Mouse (Mus musculus) testis, adult 2 months (tissue): ENCODE measurements around the gene 4921517D22Rik. TPM values are rescaled to one million over a fixed set of nuclear protein-coding genes. Genes with fewer than 3 reads are reported as not detected.

Source experiments
- H3K27ac ChIP-seq: fragments of 200-500 bp; 2 replicates; pipeline ENCODE4 v1.5.1; 2012; ENCODE audit warnings: low read depth, low read length; ENCODE audit not compliant: control insufficient read depth, insufficient read depth
- H3K27me3 ChIP-seq: fragments of 200-500 bp; 2 replicates; pipeline ENCODE4 v1.6.1; 2012; ENCODE audit warnings: mild to moderate bottlenecking, low read length, moderate library complexity; ENCODE audit not compliant: control insufficient read depth, insufficient read depth
- H3K36me3 ChIP-seq: fragments of 200-500 bp; 2 replicates; pipeline ENCODE4 v1.6.1; 2012; ENCODE audit warnings: mild to moderate bottlenecking, low read length; ENCODE audit not compliant: control insufficient read depth, insufficient read depth
- H3K4me1 ChIP-seq: fragments of 200-500 bp; 2 replicates; pipeline ENCODE4 v1.6.1; 2012; ENCODE audit warnings: low read length; ENCODE audit not compliant: control insufficient read depth, insufficient read depth
- H3K4me3 ChIP-seq: fragments of 200-500 bp; 2 replicates; pipeline ENCODE4 v1.5.1; 2012; ENCODE audit warnings: low read depth, mild to moderate bottlenecking, low read length, moderate library complexity, mixed read lengths; ENCODE audit not compliant: control insufficient read depth
- CTCF ChIP-seq: fragments of 200-500 bp; IDR thresholded peaks from 2 replicates; pipeline ENCODE4 v1.5.1; 2012; ENCODE audit warnings: low read depth, mild to moderate bottlenecking, inconsistent platforms, low read length, moderate library complexity; ENCODE audit not compliant: control insufficient read depth, insufficient read depth, insufficient replicate concordance
- POLR2A ChIP-seq: fragments of 200-500 bp; IDR thresholded peaks from 2 replicates; pipeline ENCODE4 v1.6.1; 2012; ENCODE audit warnings: low read depth, mild to moderate bottlenecking, inconsistent platforms, low read length, moderate library complexity; ENCODE audit not compliant: control insufficient read depth
- polyA plus RNA-seq: library from polyadenylated mRNA; depleted of rRNA; stranded (reverse); fragments of >200 nt; gene quantifications from 2 replicates; pipeline ENCODE4 v1.2.3, GENCODE M21; 2012

The 4921517D22Rik gene
- polyA plus RNA-seq, 1 experiment = 24.2 TPM

DNA sequence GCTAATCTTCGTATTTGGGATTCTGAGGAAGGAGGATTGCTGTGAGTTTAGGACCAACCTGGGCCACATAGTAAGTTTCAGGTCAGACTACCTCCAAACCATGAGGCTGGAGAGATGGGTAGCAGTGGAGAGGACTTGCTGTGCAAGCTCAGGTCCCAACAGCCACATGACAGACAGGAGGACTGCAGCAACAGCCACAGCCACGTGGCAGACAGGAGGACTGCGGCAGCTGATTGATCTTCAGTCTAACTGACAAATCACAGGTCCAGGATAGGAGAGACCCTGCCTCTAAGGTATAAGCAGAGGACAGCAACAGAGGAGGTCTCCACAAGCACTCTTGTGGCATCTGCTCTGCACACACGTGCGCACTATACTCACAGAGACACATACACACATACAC is 36.1 kb downstream of the 4921517D22Rik start:
- Histone ChIP-seq H3K27me3 (no peaks in the 10 kb centered on the region), H3K4me3 (no peak overlapping the region), H3K36me3 (no peaks in the 10 kb centered on the region), H3K27ac (no peak overlapping the region), H3K4me1 (peaks cover 4% of the 10 kb centered on the region)
- TF ChIP-seq CTCF (no peak), POLR2A (no peak)

DNA sequence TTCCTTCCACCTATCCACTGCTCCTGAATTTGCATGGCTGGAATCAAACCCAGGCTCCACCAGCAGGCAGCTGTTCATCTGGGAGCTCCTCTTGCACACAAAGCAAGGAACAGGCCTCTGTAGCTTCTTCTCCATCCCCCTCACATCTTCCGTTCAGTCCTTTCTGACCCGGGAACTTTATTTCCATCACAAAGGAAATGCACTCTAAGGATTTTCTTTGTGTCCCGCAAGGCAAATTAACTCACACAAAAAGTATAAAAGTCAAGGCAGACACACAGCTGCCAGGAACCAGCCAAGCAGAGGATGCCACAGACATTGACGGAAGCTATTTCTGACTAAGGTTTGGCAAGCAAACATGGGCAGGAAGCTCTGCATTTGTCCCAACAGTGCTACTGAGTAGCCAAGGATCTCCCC is 36.9 kb downstream of the 4921517D22Rik start:
- peaks cover 4% of the 10 kb centered on the region for H3K4me1 ChIP-seq
- no peaks in the 10 kb centered on the region for H3K27me3 ChIP-seq
- no peak overlapping the region for H3K4me3 ChIP-seq
- H3K27ac ChIP-seq = no peak overlapping the region
- no peak for TF ChIP-seq CTCF
- TF ChIP-seq POLR2A = no peak
- H3K36me3 ChIP-seq = no peaks in the 10 kb centered on the region

DNA sequence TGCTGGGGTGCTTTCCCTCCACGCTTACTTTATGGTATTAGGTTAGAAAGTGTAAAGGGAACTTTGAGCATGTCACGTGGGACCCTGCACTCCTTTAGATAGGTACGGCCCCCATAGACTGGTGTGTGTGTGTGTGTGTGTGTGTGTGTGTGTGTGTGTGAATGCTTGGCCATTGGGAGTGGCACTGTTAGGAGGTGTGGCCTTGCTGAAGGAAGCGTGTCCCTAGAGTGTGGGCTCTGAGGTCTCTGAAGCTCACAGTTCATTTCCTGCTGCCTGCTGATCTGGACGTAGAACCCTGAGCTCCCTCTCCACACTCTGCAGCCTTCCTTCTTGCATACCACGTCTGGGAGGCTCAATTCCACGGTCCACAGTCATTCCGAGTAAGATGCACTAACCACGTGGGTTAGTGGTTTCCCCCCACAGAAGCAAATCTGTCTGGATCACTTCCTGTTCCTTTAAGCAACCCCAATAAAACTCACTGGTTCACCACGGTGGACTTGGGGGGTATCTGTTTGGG is 37.5 kb downstream of the 4921517D22Rik start:
- TF ChIP-seq POLR2A (no peak), CTCF (no peak)

DNA sequence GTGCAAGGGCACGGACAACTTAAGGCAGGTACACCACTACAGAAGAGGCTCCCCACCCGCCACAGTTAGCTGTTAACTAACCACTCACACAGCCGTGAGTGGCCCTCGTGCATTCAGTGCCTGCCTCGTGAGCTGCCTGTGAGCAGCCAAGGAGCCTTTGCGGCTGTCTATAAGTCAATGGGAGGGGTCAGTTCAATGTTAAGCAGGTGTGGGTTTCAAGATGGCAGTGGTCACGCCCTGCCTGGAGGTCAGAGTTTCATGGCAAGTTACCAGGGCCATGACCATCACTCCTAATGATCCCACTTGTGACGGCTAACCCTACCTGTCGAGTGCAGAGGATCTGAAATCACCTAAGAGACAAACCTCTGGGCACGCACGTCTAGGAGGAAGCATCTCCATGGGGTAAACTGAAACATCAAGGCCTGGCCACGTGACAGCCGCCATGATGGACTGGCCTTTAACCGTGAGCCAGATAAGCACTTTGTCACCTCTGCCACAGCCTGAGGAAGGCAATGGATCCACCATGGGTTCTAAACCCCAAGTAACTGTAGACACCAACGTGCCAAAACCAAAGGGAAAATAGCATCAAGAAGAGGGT is 38.1 kb downstream of the 4921517D22Rik start:
- no peak overlapping the region for H3K27ac ChIP-seq
- TF ChIP-seq CTCF (no peak), POLR2A (no peak)
- peaks cover 4% of the 10 kb centered on the region for H3K4me1 ChIP-seq

More for the DNA sequence above, 37.5 kb downstream of the 4921517D22Rik start:
- H3K36me3 ChIP-seq = no peaks in the 10 kb centered on the region
- no peak overlapping the region for H3K27ac ChIP-seq
- H3K4me3 ChIP-seq = no peak overlapping the region
- no peaks in the 10 kb centered on the region for H3K27me3 ChIP-seq
- peaks cover 4% of the 10 kb centered on the region for H3K4me1 ChIP-seq

DNA sequence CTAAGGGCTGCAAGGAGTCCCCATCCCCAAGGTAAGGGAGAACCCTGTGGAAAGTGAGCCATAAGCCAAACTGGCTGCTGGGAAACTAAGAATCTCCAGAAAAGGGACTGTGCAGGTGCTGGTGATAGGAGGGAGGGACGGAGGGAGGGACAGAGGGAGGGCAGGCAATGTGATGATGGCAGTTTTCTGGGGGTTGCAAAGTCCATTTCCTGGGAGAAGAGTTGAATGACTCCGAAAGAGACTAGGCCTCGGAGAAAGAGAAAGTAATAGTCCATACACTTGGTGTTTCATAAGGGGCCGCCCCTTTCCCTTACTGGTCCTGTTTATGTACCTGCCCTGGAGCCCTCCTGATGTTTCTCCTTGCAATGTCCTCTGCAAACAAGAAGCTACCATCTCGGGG is 39.4 kb downstream of the 4921517D22Rik start:
- H3K4me1 ChIP-seq = peaks cover 4% of the 10 kb centered on the region
- no peak for TF ChIP-seq CTCF
- no peak for TF ChIP-seq POLR2A
- H3K4me3 ChIP-seq = no peak overlapping the region
- H3K27me3 ChIP-seq = no peaks in the 10 kb centered on the region
- no peak overlapping the region for H3K27ac ChIP-seq
- H3K36me3 ChIP-seq = no peaks in the 10 kb centered on the region

More for the DNA sequence above, 38.1 kb downstream of the 4921517D22Rik start:
- H3K27me3 ChIP-seq = no peaks in the 10 kb centered on the region
- no peak overlapping the region for H3K4me3 ChIP-seq
- H3K36me3 ChIP-seq = no peaks in the 10 kb centered on the region

DNA sequence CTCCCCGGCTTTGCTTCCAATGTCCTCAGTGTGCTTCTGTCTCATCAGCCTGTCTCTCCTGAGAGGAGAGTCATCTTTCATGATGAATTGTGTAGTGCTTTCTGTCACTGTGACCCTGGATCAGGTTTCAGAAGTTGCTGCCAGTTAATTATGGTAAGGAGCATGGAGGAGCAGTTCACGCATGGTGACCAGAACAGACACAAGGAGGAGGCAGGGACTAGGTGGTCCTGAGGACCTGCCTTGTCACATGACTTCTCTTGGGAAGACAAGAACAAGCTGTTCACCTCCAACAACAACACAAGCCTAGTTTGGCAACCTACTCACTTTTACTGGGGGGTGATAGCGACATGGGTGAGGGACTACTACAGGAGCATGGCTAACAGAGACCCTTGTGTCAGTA is 40.8 kb downstream of the 4921517D22Rik start:
- Histone ChIP-seq H3K4me1 (peaks cover 4% of the 10 kb centered on the region), H3K27ac (no peak overlapping the region)
- no peak for TF ChIP-seq CTCF
- no peak for TF ChIP-seq POLR2A

DNA sequence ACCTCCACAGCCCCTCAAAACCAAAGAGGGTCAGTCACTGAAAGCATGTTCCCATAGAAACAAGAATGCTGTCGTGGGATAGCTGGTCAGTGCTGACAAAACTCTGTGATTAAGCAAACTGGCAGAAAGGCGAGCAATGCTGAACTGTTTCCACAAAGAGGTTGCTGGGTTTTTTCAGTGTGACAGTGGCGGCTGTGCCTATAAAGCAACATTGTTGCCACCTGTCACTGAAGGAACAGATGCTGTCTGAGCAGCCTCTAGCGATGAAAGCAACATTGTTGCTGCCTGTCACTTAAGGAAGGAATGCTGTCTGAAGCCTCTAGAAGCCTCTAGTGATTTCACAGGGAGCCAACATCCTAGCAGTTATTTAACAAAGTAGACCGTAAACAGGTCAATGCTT is 41.3 kb downstream of the 4921517D22Rik start:
- H3K27ac ChIP-seq = no peak overlapping the region
- no peak for TF ChIP-seq POLR2A
- no peak for TF ChIP-seq CTCF
- H3K36me3 ChIP-seq = no peaks in the 10 kb centered on the region

More for the DNA sequence above, 40.8 kb downstream of the 4921517D22Rik start:
- H3K36me3 ChIP-seq = no peaks in the 10 kb centered on the region
- no peak overlapping the region for H3K4me3 ChIP-seq
- H3K27me3 ChIP-seq = no peaks in the 10 kb centered on the region

More for the DNA sequence above, 41.3 kb downstream of the 4921517D22Rik start:
- no peaks in the 10 kb centered on the region for H3K27me3 ChIP-seq
- H3K4me3 ChIP-seq = no peak overlapping the region
- H3K4me1 ChIP-seq = peaks cover 4% of the 10 kb centered on the region
